Mouse (Mus musculus): ENCODE results near the gene Neurog2.

DNA sequence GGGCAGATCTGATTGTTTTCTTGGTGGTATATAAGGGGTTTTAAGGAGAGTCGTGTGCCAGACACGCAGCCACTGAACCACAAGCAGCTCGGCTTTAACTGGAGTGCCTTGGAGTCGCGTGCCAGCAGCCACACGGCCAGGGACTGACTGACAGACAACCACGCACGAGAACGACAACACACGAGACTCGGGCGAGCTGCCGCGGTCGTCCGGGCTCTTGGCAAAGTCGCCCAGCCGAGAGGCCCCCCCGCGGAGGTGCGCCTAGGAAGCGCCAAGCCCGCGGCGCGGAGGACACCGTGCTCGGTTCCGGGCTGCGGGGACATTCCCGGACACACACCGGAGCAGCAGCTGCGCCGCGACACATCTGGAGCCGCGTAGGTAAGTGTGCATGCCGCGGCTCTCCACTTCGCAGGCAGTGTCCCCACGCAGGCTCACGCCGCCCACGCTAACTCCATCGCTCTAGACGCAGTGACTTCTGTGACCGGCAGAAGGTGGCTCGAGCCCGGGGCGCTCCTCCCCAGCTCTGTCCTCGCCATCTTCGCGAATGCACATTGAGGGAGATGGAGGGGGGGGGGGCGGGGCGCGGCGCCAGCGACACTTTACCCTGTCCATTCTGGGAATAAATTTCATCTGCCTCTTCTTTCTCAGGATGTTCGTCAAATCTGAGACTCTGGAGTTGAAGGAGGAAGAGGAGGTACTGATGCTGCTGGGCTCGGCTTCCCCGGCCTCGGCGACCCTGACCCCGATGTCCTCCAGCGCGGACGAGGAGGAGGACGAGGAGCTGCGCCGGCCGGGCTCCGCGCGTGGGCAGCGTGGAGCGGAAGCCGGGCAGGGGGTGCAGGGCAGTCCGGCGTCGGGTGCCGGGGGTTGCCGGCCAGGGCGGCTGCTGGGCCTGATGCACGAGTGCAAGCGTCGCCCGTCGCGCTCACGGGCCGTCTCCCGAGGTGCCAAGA lies at the start of gene Neurog2:
- TF ChIP-seq CTCF (IDR thresholded peaks at IDR 0.05; ENCODE audit: extremely low read depth, insufficient read depth, insufficient read length, insufficient replicate concordance) (no peak), POLR2A (IDR thresholded peaks at IDR 0.05; ENCODE audit: low read depth, low read length) (no peak)

Measured in spleen, adult 2 months (tissue).